Mouse (Mus musculus): ENCODE measurements around the gene Mis12. TPM values are rescaled to one million over a fixed set of nuclear protein-coding genes. Genes with fewer than 3 reads are reported as not detected.

The Mis12 gene
- polyA plus RNA-seq, 1 experiment from 2014 or later: 47.0 TPM

DNA sequence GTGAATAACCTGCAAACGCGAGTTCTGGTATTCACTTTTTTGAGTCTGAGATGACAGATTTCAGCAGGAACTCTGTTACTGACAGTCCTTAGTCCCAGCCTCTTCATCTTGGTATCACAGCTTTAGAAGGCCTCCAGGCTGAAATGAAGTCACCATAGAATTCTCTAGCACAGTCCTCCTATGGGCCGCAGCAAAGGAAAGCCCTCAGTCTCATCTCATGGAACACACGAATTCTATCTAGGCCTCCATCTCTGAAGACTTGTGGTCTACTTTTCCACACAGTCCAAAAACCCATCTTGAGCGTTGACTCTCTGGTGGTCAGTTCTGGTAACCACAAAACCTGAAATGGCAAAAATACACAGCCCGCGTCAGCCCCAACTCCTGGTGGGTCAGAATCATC lies 12.7 kb downstream of the Mis12 start:
- Histone ChIP-seq H3K27ac (ENCODE audit: low read depth, low read length) (peak overlapping the region; percentile 92), H3K36me3 (ENCODE audit: control insufficient read depth, insufficient read depth, low read length) (0 out of 2 replicates have a peak, but pooled peaks cover 3% of the 10 kb centered on the region), H3K9ac (ENCODE audit: low read depth, low read length) (peak overlapping the region; percentile 90), H3K4me2 (replicated peaks; ENCODE audit: low read depth, low read length) (peak overlapping the region; percentile 79), H3K4me3 (ENCODE audit: low read depth, low read length) (peak overlapping the region; percentile 71), H3K4me1 (replicated peaks; ENCODE audit: control insufficient read depth, insufficient read depth, low read length) (peaks cover 3% of the 10 kb centered on the region; the same call in 1 of the 2 replicates), H3K9me3 (ENCODE audit: control insufficient read depth, low read length) (no peaks in the 10 kb centered on the region), H3K27me3 (ENCODE audit: control insufficient read depth, insufficient read depth, low read length) (no peaks in the 10 kb centered on the region)
- 66% methylated on average over 7 of the region's 7 CpGs for WGBS
- DNase-seq (ENCODE audit: low spot score) (no peak), ATAC-seq (ENCODE audit: low FRiP score) (0 out of 2 replicates have a peak, but pooled peaks have one; percentile 1)

DNA sequence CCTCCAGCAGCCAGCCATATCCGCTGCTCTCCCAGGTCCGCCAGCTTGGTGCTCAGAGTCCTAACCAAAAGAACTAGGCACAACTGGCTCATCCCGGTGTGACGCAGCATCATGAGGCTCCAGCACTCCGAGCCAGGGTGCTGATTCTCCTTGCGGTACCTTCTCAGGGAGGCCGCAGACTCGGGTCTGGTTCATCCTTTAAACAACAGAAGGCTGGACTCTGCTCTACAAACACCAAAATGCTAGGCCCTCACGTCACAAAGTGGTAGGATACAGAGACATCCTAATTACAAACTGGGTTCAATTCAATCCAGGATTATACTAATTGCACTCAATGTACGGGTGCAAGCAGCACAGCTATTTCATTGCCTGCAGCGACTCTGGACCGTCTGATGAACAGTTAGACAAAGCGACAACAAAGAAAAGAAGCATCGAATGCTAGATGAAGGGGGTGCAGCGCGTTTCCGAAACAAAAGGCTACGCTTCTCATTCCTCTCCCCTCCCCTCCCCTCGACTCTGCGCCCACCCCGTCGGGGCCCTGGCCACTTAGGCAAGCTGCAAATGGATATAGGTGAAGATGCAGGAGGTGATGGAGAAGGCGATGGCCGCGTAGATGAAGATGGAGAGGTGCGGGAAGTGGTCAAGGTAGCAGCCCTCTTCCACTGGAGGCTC lies 13.2 kb downstream of the Mis12 start:
- 0 out of 2 replicates have a peak, but pooled peaks cover 3% of the 10 kb centered on the region for H3K36me3 ChIP-seq (ENCODE audit: control insufficient read depth, insufficient read depth, low read length)

DNA sequence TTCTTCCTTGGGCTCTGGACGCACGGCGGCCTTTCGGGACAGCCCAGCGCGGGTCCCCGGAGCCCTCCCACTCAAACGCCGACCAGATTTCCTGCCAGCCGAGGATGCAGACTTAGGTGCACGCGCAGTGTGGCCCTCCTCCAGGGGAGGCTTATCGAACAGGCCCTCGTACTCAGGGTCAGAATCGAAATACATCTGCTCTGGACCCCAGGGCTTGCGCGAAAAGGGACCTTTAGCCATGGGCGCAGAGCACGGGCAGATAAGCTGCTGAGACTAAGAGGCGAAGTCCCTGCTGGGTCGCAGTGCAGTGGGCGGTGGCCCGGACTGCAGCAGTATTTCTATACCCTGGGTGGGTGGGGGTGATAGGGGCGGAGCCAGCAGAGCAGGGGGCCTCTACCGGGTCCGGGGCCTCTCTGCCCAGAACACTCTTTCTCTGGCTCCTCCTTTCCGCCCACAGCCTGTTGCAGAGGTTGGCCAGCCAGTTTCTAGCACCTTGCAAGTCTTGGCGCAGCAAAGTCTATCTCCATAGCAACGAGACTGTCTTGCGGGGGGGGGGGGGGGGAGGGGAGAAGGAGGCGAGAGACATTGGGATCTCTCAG lies 13.9 kb downstream of the Mis12 start, which contains the start of gene 6330403K07Rik:
6330403K07Rik (minus strand) TSS at position 351 of the 599 bp plus-strand sequence.
- no peaks in the 10 kb centered on the region for H3K27me3 ChIP-seq (ENCODE audit: control insufficient read depth, insufficient read depth, low read length)
- under 1% methylated on average over 27 of the region's 31 CpGs for WGBS
- peak within 1 kb of the TSS; percentile 79 for H3K4me2 ChIP-seq (replicated peaks; ENCODE audit: low read depth, low read length)
- H3K27ac ChIP-seq (ENCODE audit: low read depth, low read length): peak within 1 kb of the TSS; percentile 92
- H3K4me1 ChIP-seq (replicated peaks; ENCODE audit: control insufficient read depth, insufficient read depth, low read length): peaks cover 3% of the 10 kb centered on the region; the same call in 1 of the 2 replicates
- peak; percentile 97 for ATAC-seq (ENCODE audit: low FRiP score)
- H3K9ac ChIP-seq (ENCODE audit: low read depth, low read length): peak within 1 kb of the TSS; percentile 90
- DNase-seq (ENCODE audit: low spot score): peak; percentile 86
- H3K9me3 ChIP-seq (ENCODE audit: control insufficient read depth, low read length): no peaks in the 10 kb centered on the region
- H3K4me3 ChIP-seq (ENCODE audit: low read depth, low read length): peak within 1 kb of the TSS; percentile 71
- no peaks in the 10 kb centered on the region for H3K36me3 ChIP-seq (ENCODE audit: control insufficient read depth, insufficient read depth, low read length)

More for the DNA sequence above, 13.2 kb downstream of the Mis12 start:
- peak overlapping the region; percentile 90 for H3K9ac ChIP-seq (ENCODE audit: low read depth, low read length)
- H3K4me1 ChIP-seq (replicated peaks; ENCODE audit: control insufficient read depth, insufficient read depth, low read length): peaks cover 3% of the 10 kb centered on the region; the same call in 1 of the 2 replicates
- H3K27ac ChIP-seq (ENCODE audit: low read depth, low read length): peak overlapping the region; percentile 92
- no peaks in the 10 kb centered on the region for H3K27me3 ChIP-seq (ENCODE audit: control insufficient read depth, insufficient read depth, low read length)
- WGBS: 7% methylated on average over 26 of the region's 26 CpGs
- DNase-seq (ENCODE audit: low spot score) (peak; percentile 71), ATAC-seq (ENCODE audit: low FRiP score) (peak; percentile 68)
- H3K4me2 ChIP-seq (replicated peaks; ENCODE audit: low read depth, low read length): peak overlapping the region; percentile 79
- H3K4me3 ChIP-seq (ENCODE audit: low read depth, low read length): peak overlapping the region; percentile 71
- no peaks in the 10 kb centered on the region for H3K9me3 ChIP-seq (ENCODE audit: control insufficient read depth, low read length)

GRCm38 (mm10) chr11:71039526-71040298 lies 20.3 kb downstream of the Mis12 start:
- no peak overlapping the region for H3K4me2 ChIP-seq (replicated peaks; ENCODE audit: low read depth, low read length)
- H3K27me3 ChIP-seq (ENCODE audit: control insufficient read depth, insufficient read depth, low read length): no peaks in the 10 kb centered on the region
- no peaks in the 10 kb centered on the region for H3K9me3 ChIP-seq (ENCODE audit: control insufficient read depth, low read length)
- H3K4me1 ChIP-seq (replicated peaks; ENCODE audit: control insufficient read depth, insufficient read depth, low read length): no peaks in the 10 kb centered on the region
- H3K27ac ChIP-seq (ENCODE audit: low read depth, low read length): no peak overlapping the region
- H3K9ac ChIP-seq (ENCODE audit: low read depth, low read length): no peak overlapping the region
- ATAC-seq (ENCODE audit: low FRiP score) (no peak), DNase-seq (ENCODE audit: low spot score) (no peak)
- no peak overlapping the region for H3K4me3 ChIP-seq (ENCODE audit: low read depth, low read length)
- 97% methylated on average over 5 of the region's 5 CpGs for WGBS
- H3K36me3 ChIP-seq (ENCODE audit: control insufficient read depth, insufficient read depth, low read length): no peaks in the 10 kb centered on the region

DNA sequence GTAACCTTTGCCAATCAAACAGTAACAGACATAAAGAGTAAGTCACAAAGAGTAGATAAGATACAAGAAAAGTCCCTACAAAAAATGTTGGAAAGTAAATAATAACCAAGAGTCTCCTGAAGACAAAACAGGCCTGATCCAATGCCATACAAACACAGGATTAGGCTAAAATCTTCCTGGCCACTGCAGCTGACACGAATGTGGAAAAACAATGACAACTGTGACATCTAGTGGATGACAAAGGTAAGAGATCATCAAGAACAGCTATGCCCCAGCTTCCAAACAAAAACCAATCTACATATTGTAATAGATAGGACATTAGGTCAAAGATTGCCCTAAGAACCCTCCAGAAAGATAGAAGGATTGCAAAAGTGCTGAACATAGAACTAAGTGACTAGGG lies 33.1 kb downstream of the Mis12 start:
- peak; percentile 39 for DNase-seq (ENCODE audit: low spot score)
- H3K4me2 ChIP-seq (replicated peaks; ENCODE audit: low read depth, low read length): no peak overlapping the region
- no peaks in the 10 kb centered on the region for H3K27me3 ChIP-seq (ENCODE audit: control insufficient read depth, insufficient read depth, low read length)
- no peaks in the 10 kb centered on the region for H3K9me3 ChIP-seq (ENCODE audit: control insufficient read depth, low read length)
- H3K4me1 ChIP-seq (replicated peaks; ENCODE audit: control insufficient read depth, insufficient read depth, low read length): no peaks in the 10 kb centered on the region
- no peak overlapping the region for H3K27ac ChIP-seq (ENCODE audit: low read depth, low read length)
- H3K36me3 ChIP-seq (ENCODE audit: control insufficient read depth, insufficient read depth, low read length): no peaks in the 10 kb centered on the region
- H3K9ac ChIP-seq (ENCODE audit: low read depth, low read length): no peak overlapping the region
- ATAC-seq (ENCODE audit: low FRiP score): no peak
- WGBS: 4% methylated on average over 1 of the region's 1 CpGs
- no peak overlapping the region for H3K4me3 ChIP-seq (ENCODE audit: low read depth, low read length)

DNA sequence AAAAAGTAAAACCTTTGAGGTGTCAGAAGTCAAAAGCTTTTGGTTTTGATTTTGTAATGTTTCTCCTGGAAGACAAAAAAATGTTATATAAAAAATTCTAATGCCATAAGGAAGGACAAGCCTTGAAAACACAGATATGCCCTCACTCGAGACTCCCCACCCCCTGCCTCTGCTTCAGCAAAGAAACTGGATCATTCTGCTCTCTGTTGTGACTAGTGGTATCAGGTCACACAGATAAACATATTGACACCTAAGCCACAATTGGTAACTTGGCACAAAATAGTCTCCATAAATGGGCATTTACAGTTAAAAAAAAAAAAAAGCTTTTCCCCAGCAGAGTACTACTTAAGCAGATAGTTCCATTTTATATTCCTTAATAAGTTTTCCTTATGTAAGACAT lies 56.9 kb downstream of the Mis12 start:
- Histone ChIP-seq H3K4me2 (replicated peaks; ENCODE audit: low read depth, low read length) (no peak overlapping the region), H3K9me3 (ENCODE audit: control insufficient read depth, low read length) (no peaks in the 10 kb centered on the region), H3K4me3 (ENCODE audit: low read depth, low read length) (no peak overlapping the region), H3K27me3 (ENCODE audit: control insufficient read depth, insufficient read depth, low read length) (no peaks in the 10 kb centered on the region), H3K36me3 (ENCODE audit: control insufficient read depth, insufficient read depth, low read length) (no peaks in the 10 kb centered on the region), H3K9ac (ENCODE audit: low read depth, low read length) (no peak overlapping the region), H3K27ac (ENCODE audit: low read depth, low read length) (no peak overlapping the region), H3K4me1 (replicated peaks; ENCODE audit: control insufficient read depth, insufficient read depth, low read length) (no peaks in the 10 kb centered on the region)
- ATAC-seq (ENCODE audit: low FRiP score): no peak
- WGBS: 80% methylated on average over 1 of the region's 1 CpGs
- DNase-seq (ENCODE audit: low spot score): no peak

Other genes with a start within 250 kb of the Mis12 start
- 0.22 TPM in 1 of 2 replicates, not detected in the other for gene Scimp, start 207.0 kb upstream of the Mis12 start, polyA plus RNA-seq (2014; fragmentation: Nextera tagmentation; extraction: Ambion mirVana)
- 43.0 and 48.6 TPM in 2 replicates for gene Rabep1, start 174.8 kb upstream of the Mis12 start, polyA plus RNA-seq (2014; fragmentation: Nextera tagmentation; extraction: Ambion mirVana)
- 169 and 172 TPM in 2 replicates for gene Nup88, start 49.6 kb upstream of the Mis12 start, polyA plus RNA-seq (2014; fragmentation: Nextera tagmentation; extraction: Ambion mirVana)
- gene Rpain, start 49.4 kb upstream of the Mis12 start, polyA plus RNA-seq (2014; fragmentation: Nextera tagmentation; extraction: Ambion mirVana): 73.8 and 77.4 TPM in 2 replicates
- 220 and 232 TPM in 2 replicates for gene C1qbp, start 36.6 kb upstream of the Mis12 start, polyA plus RNA-seq (2014; fragmentation: Nextera tagmentation; extraction: Ambion mirVana)
- 17.8 and 19.3 TPM in 2 replicates for gene Dhx33, start 15.2 kb upstream of the Mis12 start, polyA plus RNA-seq (2014; fragmentation: Nextera tagmentation; extraction: Ambion mirVana)
- gene Derl2, start 230 bp downstream of the Mis12 start, polyA plus RNA-seq (2014; fragmentation: Nextera tagmentation; extraction: Ambion mirVana): 43.5 and 47.5 TPM in 2 replicates
- 122 and 146 TPM in 2 replicates for gene 6330403K07Rik, start 13.9 kb downstream of the Mis12 start, polyA plus RNA-seq (2014; fragmentation: Nextera tagmentation; extraction: Ambion mirVana)
- gene Nlrp1a, start 125.1 kb downstream of the Mis12 start, polyA plus RNA-seq (2014; fragmentation: Nextera tagmentation; extraction: Ambion mirVana): 0.04 and 0.15 TPM in 2 replicates
- gene Nlrp1b, start 211.1 kb downstream of the Mis12 start, polyA plus RNA-seq (2014; fragmentation: Nextera tagmentation; extraction: Ambion mirVana): 0.11 TPM in 1 of 2 replicates, not detected in the other

All from hindbrain, embryonic 11.5 days (tissue).